Mouse (Mus musculus) liver, adult 2 months (tissue): ENCODE results near the gene Emid1.

ENCODE experiments used
- CTCF ChIP-seq: fragments of 200-500 bp; IDR thresholded peaks from 2 replicates; pipeline ENCODE4 v1.5.1; 2011; ENCODE audit warnings: low read depth, low read length, control low read depth
- POLR2A ChIP-seq: fragments of 200-500 bp; IDR thresholded peaks from 2 replicates; pipeline ENCODE4 v1.6.1; 2011; ENCODE audit warnings: low read length, control low read depth; ENCODE audit not compliant: insufficient read depth; ENCODE audit errors: extremely low read depth

GRCm38 (mm10) chr11:5061413-5062139 is 90.5 kb downstream of the Emid1 start:
- TF ChIP-seq POLR2A (no peak), CTCF (no peak)
